Mouse (Mus musculus) liver, adult (tissue): ENCODE measurements at regions not wholly inside any gene's neighbourhood (a gene's known extent, or its start where the extent isn't known, plus 50 kb on each side); places are given as distances from the start of the nearest gene placed in this dataset.

Experiments
- GATA4 ChIP-seq: IDR thresholded peaks from 2 replicates; pipeline ENCODE4 v1.6.1; 2014; ENCODE audit warnings: mild to moderate bottlenecking, low read length; ENCODE audit not compliant: insufficient replicate concordance

DNA sequence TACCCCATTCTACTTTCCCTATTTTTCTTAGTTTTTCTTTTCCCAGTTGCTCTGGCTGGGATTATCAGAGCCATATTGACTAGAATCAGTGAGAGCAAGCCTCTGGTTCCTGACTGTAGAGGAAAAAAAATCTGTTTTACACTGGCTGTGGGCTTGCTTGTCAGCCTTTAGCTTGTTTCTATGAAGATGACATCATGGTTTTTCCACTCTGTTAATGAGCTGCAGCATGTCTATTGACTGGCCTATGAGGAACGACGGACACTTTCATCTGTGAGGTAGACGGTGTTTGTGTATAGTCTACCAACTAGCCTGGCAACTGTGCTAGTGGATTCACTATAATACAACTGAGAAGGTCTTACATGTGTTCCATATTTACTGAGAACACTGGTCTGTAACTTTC lies 248.0 kb upstream of the Zbtb20 start:
- no peak for TF ChIP-seq GATA4

DNA sequence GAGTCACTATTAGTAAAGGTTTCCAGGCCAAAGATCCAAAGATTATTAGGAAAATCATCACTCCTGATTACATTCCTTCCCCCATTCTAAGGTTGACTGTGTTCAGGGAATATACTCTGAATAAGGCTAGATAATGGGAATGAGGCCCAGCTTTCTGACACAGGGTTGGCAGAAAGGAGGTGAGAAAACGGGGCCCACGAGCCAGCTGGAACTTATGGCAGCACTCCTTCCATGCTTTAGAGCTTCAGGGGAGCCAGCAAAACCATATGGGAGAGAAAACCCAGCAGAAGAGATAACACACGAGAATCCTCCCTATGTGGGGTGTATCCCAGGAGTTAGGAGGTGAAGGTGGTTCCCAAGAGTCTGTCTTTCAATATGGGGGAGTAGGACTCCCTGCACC lies 259.8 kb upstream of the Zbtb20 start:
- TF ChIP-seq GATA4, result no peak

DNA sequence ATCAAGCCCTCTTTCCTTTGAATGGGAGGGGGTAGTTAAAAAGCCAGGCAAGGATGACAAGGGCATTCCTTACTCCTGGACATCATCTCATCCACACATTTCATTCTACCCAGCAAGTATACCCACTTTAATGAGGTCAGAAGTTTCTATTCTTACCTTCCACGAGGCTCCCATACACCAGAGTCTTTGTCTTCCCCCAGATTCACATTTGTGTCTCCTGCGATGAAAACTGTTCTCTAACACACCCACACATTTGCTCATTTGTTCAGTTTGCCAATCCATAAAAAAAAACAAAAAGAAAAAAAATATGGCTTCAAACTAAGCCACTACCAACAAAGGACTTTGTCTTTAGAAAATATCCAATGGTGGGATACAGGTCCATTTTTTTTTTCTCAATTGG lies 263.7 kb upstream of the Zbtb20 start:
- TF ChIP-seq GATA4, result no peak

DNA sequence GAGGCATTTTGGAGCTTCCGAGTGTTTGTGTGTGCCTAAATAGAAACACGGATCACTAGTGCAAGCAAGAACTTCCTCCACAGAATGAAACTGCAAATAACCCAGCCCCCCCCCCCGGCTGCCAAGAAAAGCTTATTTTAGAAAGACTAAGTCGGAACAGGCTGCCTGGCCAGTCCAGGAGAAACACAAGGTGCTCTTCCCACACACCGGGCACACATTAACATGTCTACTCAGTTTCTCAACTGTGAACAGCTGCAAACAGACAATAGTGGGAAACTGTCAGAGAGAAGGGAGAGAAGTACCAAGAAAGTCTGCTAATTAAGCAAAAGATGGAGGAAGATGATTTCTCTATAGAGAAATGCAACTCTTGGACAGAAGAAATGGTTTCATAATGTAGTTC lies 267.3 kb upstream of the Zbtb20 start:
- TF ChIP-seq GATA4, result no peak

DNA sequence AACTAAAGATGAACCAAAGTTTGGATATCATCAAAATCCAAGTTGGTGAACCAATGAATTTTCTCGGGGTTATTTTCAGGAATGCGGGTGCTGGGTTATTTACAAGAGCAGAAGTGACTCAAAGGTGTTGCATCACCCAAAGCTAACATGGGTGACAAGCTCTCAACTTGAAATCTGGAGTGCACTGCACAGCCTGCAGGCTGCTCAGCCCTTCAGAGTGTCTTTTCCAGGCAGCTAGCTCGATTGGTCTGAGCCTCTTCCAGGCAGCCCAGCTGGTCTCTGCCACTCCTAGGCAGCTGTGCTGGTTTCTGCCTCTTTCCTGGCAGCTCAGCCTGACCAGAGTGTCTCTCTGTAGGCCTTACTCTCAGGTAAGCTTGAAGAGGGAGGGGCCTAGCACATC lies 251.9 kb upstream of the Gap43 start:
- TF ChIP-seq GATA4, result no peak

DNA sequence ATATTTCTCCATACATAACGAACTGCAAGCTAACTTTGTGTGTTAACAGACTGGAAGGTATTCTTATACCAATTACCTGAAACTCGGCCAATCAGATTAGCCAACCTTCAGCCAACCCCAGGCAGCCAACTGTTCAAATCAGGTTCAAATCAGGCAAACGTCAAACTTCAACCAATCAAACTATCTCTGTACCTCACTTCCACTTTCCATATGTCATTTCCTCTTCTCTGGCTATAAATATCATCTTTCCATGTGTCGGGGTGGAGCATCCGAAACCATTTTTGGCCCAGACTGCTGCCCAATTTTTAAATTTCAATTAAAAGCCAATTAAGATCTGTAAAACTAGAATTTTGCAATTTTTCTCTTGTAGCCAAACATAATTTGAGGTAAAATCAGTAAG lies 251.1 kb upstream of the Gap43 start:
- no peak for TF ChIP-seq GATA4

DNA sequence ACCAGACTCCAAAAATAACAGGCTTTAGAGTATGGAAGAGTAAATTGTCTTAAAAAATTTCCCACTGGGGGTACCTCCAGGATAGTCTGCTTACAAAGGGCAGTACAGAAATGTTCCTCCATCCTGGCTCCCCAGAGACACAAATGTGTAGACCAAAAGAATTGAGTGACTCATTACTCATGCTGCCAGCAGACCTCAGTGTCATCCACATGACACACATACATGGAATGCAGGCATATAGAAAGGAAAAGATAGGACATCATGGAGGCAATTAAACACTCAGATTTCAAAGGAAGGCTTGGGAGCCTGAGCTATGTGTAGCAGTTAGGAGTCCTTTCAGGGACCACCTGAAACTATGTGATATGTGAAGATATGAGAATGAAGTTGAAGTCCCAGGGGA lies 245.7 kb upstream of the Gap43 start:
- no peak for TF ChIP-seq GATA4

DNA sequence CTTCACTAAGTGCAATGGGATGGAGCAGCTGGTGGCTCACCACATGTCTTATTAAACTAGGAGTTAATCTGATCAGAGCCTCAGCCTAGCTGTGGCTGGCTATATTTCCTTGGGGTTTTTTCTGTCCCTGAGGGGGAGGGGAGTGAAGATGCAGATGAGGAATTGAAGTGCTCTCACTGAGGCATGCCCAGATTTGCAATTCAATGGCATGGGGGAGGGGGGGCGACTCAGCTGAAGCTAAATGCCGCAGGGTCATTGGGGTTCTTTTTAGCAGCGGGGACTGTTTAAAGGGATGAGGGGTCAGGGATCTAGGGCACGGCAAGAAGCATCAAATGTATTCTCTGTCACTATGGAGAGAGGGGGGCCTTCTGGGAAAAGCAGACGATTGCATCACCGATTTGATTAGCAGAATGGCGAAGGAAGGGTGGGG lies 235.1 kb upstream of the Gap43 start:
- TF ChIP-seq GATA4, result no peak

DNA sequence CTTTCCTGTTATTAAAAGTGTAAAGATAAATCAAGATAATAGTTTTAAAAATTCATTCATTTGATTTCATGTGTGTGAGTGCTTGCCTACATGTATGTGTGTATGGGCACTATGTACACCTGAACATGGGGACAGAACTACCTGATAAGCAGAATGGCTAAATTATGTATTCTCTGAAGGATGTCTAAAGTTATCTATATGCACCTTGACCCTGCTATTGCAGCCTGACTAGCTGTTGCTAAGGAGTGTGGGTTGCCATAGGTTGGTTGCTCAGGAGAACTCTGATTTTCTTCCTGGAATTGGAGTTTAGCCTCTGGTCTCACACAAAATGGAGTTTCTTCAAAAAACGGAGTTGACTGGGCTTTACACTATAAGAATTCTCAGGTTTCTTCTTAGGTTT lies 234.5 kb upstream of the Gap43 start:
- TF ChIP-seq GATA4, result no peak

DNA sequence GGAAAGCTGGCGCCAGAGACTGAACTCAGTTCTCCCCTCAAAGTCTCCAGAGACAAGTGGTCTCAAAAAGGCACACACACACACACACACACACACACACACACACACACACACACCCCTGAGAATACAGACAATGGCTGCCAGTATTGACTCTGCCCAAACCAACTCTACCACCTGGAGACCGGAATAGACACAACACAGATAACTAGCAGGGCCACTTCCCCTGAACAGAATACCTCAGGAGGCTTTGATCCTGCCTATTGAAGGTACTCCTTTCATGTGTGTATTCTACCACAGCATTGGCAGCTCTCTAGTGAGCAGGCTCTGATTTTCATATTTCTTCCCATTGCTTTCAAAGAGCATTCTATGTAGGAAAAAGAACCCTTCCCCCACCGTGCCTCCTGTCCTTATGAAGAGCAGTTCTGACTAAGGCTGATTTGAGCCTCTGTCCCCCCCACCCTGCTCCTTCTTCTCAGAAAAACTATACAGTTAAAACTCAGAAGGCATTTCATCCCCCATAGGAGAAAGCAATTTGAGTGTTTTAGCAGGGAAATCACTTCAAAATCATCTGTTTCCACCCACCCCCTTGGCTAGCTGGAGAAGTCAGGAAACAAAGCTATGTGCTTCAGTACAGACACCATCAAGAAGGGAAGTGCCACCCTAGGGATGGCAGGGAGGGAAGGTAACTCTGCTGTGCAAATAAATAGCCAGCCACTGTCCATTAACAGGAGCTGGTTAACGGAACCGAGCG lies 230.0 kb upstream of the Gap43 start:
- TF ChIP-seq GATA4, result no peak

DNA sequence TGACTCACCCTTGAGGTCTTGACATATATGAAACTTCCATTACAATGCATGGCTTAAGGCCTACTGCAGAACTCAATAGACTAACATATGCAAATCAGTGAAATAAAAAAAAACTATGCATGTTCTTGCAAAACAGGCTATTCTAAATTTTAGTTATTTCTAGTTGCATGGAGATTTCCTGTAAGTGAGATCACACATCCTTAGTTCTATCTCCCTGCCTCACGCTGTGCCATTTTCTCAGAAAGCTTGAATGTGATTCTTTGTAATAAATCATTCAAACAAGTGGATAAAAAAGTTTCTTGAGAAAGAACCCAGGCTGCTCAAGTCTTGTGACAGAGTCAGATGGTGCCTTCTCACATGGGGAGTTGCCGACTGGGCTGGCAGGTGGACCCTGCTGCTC lies 228.9 kb upstream of the Gap43 start:
- no peak for TF ChIP-seq GATA4

DNA sequence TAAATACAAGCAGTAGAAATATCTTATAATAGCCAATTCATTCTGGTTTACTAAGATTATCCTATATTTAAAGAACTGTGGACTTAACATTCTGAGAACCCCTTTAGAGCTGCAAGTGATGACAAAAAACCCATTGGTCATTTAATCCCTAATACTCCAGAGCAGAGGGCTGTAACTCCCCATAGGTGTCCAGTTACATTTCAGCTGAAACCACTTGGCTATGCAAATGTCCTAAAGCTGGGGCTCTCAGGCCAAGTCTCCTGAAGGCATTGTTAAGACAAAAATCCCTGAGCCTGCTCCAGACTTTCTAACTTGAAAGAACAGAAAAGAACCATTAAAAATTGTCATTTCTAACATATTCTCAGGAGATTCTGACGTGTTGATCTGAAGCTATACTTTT lies 209.1 kb upstream of the Gap43 start:
- no peak for TF ChIP-seq GATA4

DNA sequence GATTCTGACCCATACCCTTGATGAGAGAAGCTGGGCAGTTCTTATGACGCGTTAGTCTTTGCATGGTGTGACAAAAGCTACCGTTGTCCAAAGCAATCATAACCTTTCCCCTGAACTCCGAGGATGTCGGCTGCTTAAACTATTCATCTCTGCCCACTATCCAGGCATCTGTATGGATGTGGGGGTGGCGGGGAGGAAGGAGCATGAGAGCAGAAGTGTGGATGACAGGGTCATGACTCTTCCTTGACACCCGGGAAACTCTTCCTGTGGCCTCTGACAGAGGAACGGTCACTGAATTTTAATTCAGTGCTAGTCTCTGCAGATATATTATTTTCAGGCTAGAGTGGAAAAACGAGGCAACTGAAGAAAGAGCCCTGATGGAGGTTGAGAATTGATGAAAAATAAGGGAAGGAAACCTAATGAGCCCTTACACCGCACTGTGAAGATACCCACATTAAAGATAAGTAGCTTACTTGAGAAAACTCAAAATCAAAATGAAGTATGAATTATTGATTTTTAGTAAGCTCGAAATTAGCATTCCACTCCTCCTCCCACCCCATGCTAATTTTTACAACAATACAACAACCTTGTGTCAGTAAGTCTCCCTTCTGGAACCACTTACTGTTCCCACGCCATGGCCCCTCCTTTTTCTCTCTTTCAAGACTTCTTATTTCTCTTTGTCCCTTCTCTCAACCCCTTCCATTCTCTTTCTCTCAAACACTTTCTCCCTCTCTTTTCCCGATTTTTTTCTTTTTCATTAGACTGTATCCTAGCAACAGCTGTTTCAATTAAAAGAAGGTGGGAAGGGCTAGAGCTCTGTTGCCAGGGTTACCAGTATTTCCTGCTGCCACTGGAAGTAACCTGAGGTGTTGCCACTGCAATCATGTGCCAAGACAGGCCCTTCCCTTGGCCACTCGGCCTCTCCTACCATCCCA lies 206.0 kb upstream of the Gap43 start:
- TF ChIP-seq GATA4, result no peak

DNA sequence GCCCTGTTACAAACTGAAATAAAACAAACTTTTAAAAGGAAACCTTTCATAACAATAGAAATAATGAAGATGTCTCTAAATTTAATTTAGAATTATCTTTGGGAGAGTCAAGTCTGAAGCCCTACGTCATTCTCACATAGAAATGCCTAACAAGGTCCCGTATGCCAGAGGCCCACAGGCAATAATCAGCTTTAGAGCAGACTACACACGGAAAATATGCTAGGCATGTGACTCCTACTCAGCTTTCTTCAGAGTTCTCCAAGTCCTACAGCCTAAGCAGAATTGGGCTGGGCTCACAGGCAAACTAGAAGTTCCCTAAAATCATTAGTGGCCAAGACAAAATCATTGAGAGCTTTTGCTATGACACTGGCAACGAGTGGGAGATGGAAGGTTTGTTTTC lies 176.9 kb upstream of the Gap43 start:
- no peak for TF ChIP-seq GATA4

DNA sequence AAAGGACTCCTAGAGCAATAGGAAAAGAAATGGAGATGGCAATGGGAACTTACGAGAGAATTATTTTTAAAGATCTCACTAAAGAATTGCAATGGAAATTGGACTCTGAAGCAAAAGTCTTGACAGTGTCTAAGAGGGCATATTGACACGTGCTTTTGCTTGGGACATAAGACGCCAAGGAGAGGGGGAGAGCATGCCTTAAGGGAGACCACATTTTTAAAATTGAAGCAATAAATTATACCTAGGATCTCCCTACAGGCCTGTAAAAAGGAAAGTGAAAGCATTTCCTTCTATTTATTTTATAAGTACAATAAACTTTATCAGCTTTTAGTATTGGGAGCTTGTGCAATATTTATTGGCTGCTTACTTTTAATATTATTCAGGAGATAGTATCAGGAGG lies 175.5 kb upstream of the Gap43 start:
- TF ChIP-seq GATA4, result no peak

DNA sequence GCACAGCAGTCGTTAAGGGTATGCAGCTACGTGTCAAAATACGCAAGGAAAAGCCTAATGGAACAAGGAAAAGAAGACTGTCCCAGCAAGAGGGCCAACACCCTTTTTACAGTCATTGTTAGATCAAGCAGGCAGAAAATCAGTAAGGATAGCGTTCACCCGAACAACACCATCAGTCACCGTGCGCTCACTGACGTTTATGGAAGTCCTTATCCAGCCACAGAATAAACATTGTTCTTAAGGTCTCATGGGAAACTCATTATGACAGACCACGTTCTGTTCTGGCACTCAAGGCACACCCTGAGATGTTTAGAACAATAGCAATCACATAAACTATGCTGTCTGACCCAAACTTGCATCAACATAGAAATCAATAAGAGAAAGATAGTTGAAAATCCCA lies 164.7 kb upstream of the Gap43 start:
- TF ChIP-seq GATA4, result no peak

DNA sequence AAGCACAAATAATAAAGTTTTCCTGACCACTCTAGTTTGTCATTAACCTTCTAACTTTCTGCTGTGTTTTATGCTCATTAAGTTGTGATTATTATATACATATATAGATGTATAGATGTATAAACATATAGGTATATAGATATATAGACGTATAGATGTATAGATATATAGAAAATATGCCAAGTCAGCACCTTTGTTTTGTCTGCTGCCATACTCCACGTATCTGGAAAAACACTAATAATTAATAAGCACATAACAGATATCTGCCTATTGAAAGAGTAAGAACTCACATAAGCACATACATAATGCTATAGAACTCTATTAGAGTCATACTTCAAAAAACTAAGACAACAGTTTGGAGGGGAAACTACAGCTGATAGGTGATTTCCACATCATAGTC lies 161.3 kb upstream of the Gap43 start:
- no peak for TF ChIP-seq GATA4

DNA sequence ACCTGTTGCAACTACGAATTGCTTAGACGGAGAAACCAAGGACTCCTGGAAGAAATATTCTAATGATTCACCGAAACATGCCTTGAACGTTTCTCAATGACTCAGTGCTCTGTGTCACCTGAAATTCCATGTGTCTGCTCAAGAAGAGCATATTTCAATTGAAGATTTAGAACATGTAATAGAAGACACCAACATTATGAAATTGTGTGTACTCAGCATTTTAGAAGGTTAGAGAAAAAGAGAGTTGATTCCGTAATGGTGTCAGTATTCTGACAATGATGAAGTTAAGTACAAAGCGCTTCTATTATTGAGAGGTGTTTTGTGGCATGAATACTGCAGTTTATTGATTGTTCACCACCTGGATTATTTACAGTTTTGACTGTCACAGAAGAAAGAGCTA lies 159.1 kb upstream of the Gap43 start:
- TF ChIP-seq GATA4, result no peak
